Mouse (Mus musculus) ovary, adult 18-20 months (tissue): Measurements from ENCODE around the gene Cul5.

ENCODE experiments used
- DNase-seq: peaks from one replicate; pipeline ENCODE4 v3.0.0; 2022; ENCODE audit warnings: low spot score, mixed read lengths

Cul5 gene

GRCm38 (mm10) chr9:53669680-53670219, at the start of gene Cul5:
Cul5 (minus strand) TSS chr9:53670014.
- DNase-seq = no peak

GRCm38 (mm10) chr9:53705992-53706696, 36.3 kb upstream of the Cul5 start, which contains the start of gene Rab39:
Rab39 (minus strand) TSS chr9:53706232.
- peak; percentile 30 for DNase-seq

GRCm38 (mm10) chr9:53705491-53705991, 35.7 kb upstream of the Cul5 start:
- no peak for DNase-seq

- no peak for DNase-seq
These were observed 33.2 kb upstream of the Cul5 start for GRCm38 (mm10) chr9:53702991-53703390.

- no peak for DNase-seq
These were observed 30.7 kb upstream of the Cul5 start for GRCm38 (mm10) chr9:53700496-53700895.

GRCm38 (mm10) chr9:53695846-53696245, 26.0 kb upstream of the Cul5 start:
- no peak for DNase-seq

GRCm38 (mm10) chr9:53693718-53694117, 23.9 kb upstream of the Cul5 start:
- no peak for DNase-seq

GRCm38 (mm10) chr9:53691745-53692670, 22.2 kb upstream of the Cul5 start:
- no peak for DNase-seq

GRCm38 (mm10) chr9:53680851-53681250, 11.0 kb upstream of the Cul5 start:
- DNase-seq = no peak

GRCm38 (mm10) chr9:53676921-53677320, 7.1 kb upstream of the Cul5 start:
- DNase-seq = no peak

GRCm38 (mm10) chr9:53673571-53673970, 3.8 kb upstream of the Cul5 start:
- peak; percentile 3 for DNase-seq

GRCm38 (mm10) chr9:53667020-53667669, 2.7 kb downstream of the Cul5 start:
- DNase-seq = peak; percentile 85

GRCm38 (mm10) chr9:53666665-53667019, 3.2 kb downstream of the Cul5 start:
- DNase-seq = peak; percentile 2

- DNase-seq = no peak
These were observed 4.4 kb downstream of the Cul5 start for GRCm38 (mm10) chr9:53665428-53665827.

- DNase-seq = no peak
These were observed 5.0 kb downstream of the Cul5 start for GRCm38 (mm10) chr9:53664819-53665218.

- no peak for DNase-seq
These were observed 35.0 kb downstream of the Cul5 start for GRCm38 (mm10) chr9:53634796-53635195.

- no peak for DNase-seq
These were observed 54.6 kb downstream of the Cul5 start for GRCm38 (mm10) chr9:53615246-53615645.

GRCm38 (mm10) chr9:53614286-53614685, 55.5 kb downstream of the Cul5 start:
- no peak for DNase-seq

GRCm38 (mm10) chr9:53609968-53610781, 59.6 kb downstream of the Cul5 start, which contains the start of gene Acat1:
Acat1 (minus strand) TSS chr9:53610382.
- peak; percentile 91 for DNase-seq

- no peak for DNase-seq
These were observed 60.4 kb downstream of the Cul5 start for GRCm38 (mm10) chr9:53609306-53609967.

- DNase-seq = no peak
These were observed 62.0 kb downstream of the Cul5 start for GRCm38 (mm10) chr9:53607816-53608215.
